ENCODE assay signal across 22 mouse cellular contexts in the genomic region with DNA sequence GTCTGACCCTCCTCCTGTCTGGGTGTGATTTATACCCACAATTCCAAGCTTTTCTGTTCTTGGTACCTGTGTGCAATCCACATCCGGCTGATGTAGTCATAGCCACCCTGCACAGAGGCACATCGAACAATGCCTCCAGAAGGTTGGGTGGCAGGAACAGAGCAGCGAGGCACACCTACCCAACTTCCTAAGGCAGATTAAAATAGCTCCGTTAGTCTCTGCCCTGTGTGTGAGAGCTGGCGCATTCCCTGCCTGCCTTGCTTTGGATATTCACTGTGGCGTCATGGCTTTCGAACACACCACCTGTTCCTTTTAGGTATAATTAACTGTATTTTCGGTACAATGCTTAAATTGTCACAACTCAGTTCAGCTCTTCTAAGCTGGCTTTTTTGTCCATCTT.
DNase-seq lines count a peak whose midpoint lies in the region; ATAC-seq and TF ChIP-seq lines count a peak whose summit lies in the region.
"Had no signal": no experiment of that assay in that cellular context is flagged by ENCODE, and none has a peak within 500 bp of the region (broad histone marks: within the 10 kb centered on the region; RNA-seq: fewer than 3 reads in every experiment).

No protein-coding gene starts in this region.

- DNase-seq in forebrain, embryonic 14.5 days (ENCODE audit: low spot score): no peak
- no peak for DNase-seq in forebrain, embryonic 11.5 days (ENCODE audit: low spot score)
- no peak for DNase-seq in frontal cortex, postnatal 14 days (ENCODE audit: low spot score in 2 of 2)
- no peak for DNase-seq in layer of hippocampus, adult 2 months (ENCODE audit: low spot score in 2 of 2)
- DNase-seq in layer of hippocampus, postnatal 25 days (ENCODE audit: extremely low spot score in 1 of 2, low spot score in 1 of 2): no peak
- DNase-seq: adrenal gland, postnatal 14 days; cerebellum, adult 8-10 months; cerebellum, postnatal 36 days; gastrocnemius, postnatal 10 days; heart, postnatal 14 days; kidney, adult 11 months; kidney, adult 9 months had no signal

- peak; percentile 23; the same call in 1 of the 2 replicates for TF ChIP-seq POLR2A in cortical plate, adult 2 months (IDR thresholded peaks at IDR 0.05; ENCODE audit: extremely low read depth, insufficient read depth, low read length)

- H3K4me3 ChIP-seq in forebrain, embryonic 14.5 days (ENCODE audit: low read depth, low read length): no peak overlapping the region
- no peak overlapping the region for H3K4me3 ChIP-seq in forebrain, embryonic 11.5 days (ENCODE audit: low read depth, low read length)
- H3K4me3 ChIP-seq in layer of hippocampus, adult 2 months: no peak overlapping the region
- no peak overlapping the region for H3K4me3 ChIP-seq in cortical plate, adult 2 months (ENCODE audit: insufficient read depth, low read length)
- H3K4me3 ChIP-seq: embryonic facial prominence, embryonic 10.5 days; heart, embryonic 13.5 days; hindbrain, embryonic 13.5 days had no signal

- H3K9ac ChIP-seq in forebrain, embryonic 14.5 days (ENCODE audit: low read length): no peak overlapping the region
- H3K9ac ChIP-seq in forebrain, embryonic 11.5 days (ENCODE audit: low read length): no peak overlapping the region
- H3K9ac ChIP-seq: heart, embryonic 13.5 days; hindbrain, embryonic 13.5 days had no signal

- no peak for ATAC-seq in forebrain, embryonic 14.5 days
- no peak for ATAC-seq in forebrain, embryonic 11.5 days (replicated peaks; ENCODE audit: low FRiP score)
- ATAC-seq in frontal cortex, adult (ENCODE audit: low TSS enrichment): peak; percentile 27; the same call in 1 of the 2 replicates
- ATAC-seq in megakaryocyte, adult 5-6 weeks (ENCODE audit: poor library complexity, severe bottlenecking): no peak
- ATAC-seq: activated CD4-positive, CD25-positive, alpha-beta regulatory T cell, adult 4 months; hindbrain, postnatal 0 days; Patski had no signal

- H3K4me1 ChIP-seq in forebrain, embryonic 14.5 days (ENCODE audit: control insufficient read depth, insufficient read depth, low read length): peaks cover 31% of the 10 kb centered on the region
- 0 out of 2 replicates have a peak, but pooled peaks cover 2% of the 10 kb centered on the region for H3K4me1 ChIP-seq in forebrain, embryonic 11.5 days (replicated peaks; ENCODE audit: control insufficient read depth, insufficient read depth, low read length)
- peaks cover 20% of the 10 kb centered on the region; the same call in 1 of the 2 replicates for H3K4me1 ChIP-seq in cortical plate, adult 2 months (ENCODE audit: control insufficient read depth, insufficient read depth, low read length)

- H3K36me3 ChIP-seq in forebrain, embryonic 14.5 days (ENCODE audit: control insufficient read depth, insufficient read depth, low read length): peaks cover 2% of the 10 kb centered on the region; the same call in 1 of the 2 replicates
- H3K36me3 ChIP-seq in forebrain, embryonic 11.5 days (ENCODE audit: control insufficient read depth, insufficient read depth, low read length): no peaks in the 10 kb centered on the region
- H3K36me3 ChIP-seq: hindbrain, embryonic 13.5 days had no signal

- H3K27ac ChIP-seq in forebrain, embryonic 14.5 days (ENCODE audit: low read depth, low read length): peak overlapping the region; percentile 21; the same call in 1 of the 2 replicates
- H3K27ac ChIP-seq in forebrain, embryonic 11.5 days (ENCODE audit: low read depth, low read length): no peak overlapping the region
- peak overlapping the region; percentile 86 for H3K27ac ChIP-seq in layer of hippocampus, adult 2 months
- H3K27ac ChIP-seq in cortical plate, adult 2 months (ENCODE audit: insufficient read depth, low read length): peak overlapping the region; percentile 67
- H3K27ac ChIP-seq: embryonic facial prominence, embryonic 10.5 days; heart, embryonic 13.5 days; hindbrain, embryonic 13.5 days; hindbrain, postnatal 0 days had no signal

- no peaks in the 10 kb centered on the region for H3K9me3 ChIP-seq in forebrain, embryonic 14.5 days (replicated peaks; ENCODE audit: control insufficient read depth, low read length)
- H3K9me3 ChIP-seq in forebrain, embryonic 11.5 days (ENCODE audit: control insufficient read depth, low read length): no peaks in the 10 kb centered on the region
- H3K9me3 ChIP-seq: embryonic facial prominence, embryonic 10.5 days; heart, embryonic 13.5 days; hindbrain, embryonic 13.5 days had no signal

- H3K4me2 ChIP-seq in forebrain, embryonic 14.5 days (ENCODE audit: low read length): no peak overlapping the region
- H3K4me2 ChIP-seq in forebrain, embryonic 11.5 days (ENCODE audit: low read depth, low read length, severe bottlenecking): no peak overlapping the region
- H3K4me2 ChIP-seq: heart, embryonic 13.5 days; hindbrain, embryonic 13.5 days had no signal

- TF ChIP-seq CTCF in layer of hippocampus, adult 2 months (conservative IDR thresholded peaks at IDR 0.05): no peak
- no peak for TF ChIP-seq CTCF in cortical plate, adult 2 months (IDR thresholded peaks at IDR 0.05; ENCODE audit: extremely low read depth, insufficient read depth, low read length)

- no peaks in the 10 kb centered on the region for H3K27me3 ChIP-seq in forebrain, embryonic 14.5 days (replicated peaks; ENCODE audit: control insufficient read depth, insufficient read depth, low read length)
- no peaks in the 10 kb centered on the region for H3K27me3 ChIP-seq in forebrain, embryonic 11.5 days (ENCODE audit: control insufficient read depth, insufficient read depth, low read length)
- H3K27me3 ChIP-seq: CH12.LX; heart, embryonic 13.5 days; hindbrain, embryonic 13.5 days; Patski had no signal

- WGBS in forebrain, embryonic 14.5 days: 69% methylated on average over 8 of the region's 8 CpGs
- 89% methylated on average over 8 of the region's 8 CpGs for WGBS in forebrain, embryonic 11.5 days
